Comparison of ENCODE assay signal across 8 mouse cellular contexts in genomic region chr3:126363568-126364505, GRCm38 (mm10). TPM values are rescaled to one million over a fixed set of nuclear protein-coding genes. Genes with fewer than 3 reads are reported as not detected.
DNase-seq lines count a peak whose midpoint lies in the region; ATAC-seq and TF ChIP-seq lines count a peak whose summit lies in the region.

Gene Arsj, plus strand, starts transcription at chr3:126363684.

- no peak within 1 kb of the TSS for H3K27ac ChIP-seq in cortical plate, adult 2 months (ENCODE audit: insufficient read depth, low read length)
- H3K27ac ChIP-seq in hindbrain, embryonic 15.5 days (replicated peaks) = no peak within 1 kb of the TSS
- 0 out of 2 replicates have a peak within 1 kb of the TSS, but pooled peaks have one; percentile 8 for H3K27ac ChIP-seq in limb, embryonic 14.5 days (replicated peaks; ENCODE audit: low read depth, low read length)

- ATAC-seq in hindbrain, embryonic 15.5 days (ENCODE audit: low FRiP score, low read depth) = peak; percentile 89
- ATAC-seq in limb, embryonic 14.5 days (ENCODE audit: low FRiP score, low read depth) = peak; percentile 77
- ATAC-seq in erythroblast, adult 5-6 weeks (replicated peaks; ENCODE audit: low FRiP score, poor library complexity, severe bottlenecking) = no peak

- peak within 1 kb of the TSS; percentile 18 for H3K9ac ChIP-seq in hindbrain, embryonic 15.5 days
- H3K9ac ChIP-seq in limb, embryonic 14.5 days (ENCODE audit: low read depth, low read length, severe bottlenecking) = peak within 1 kb of the TSS; percentile 77

- 0 out of 2 replicates have a peak, but pooled peaks cover 2% of the 10 kb centered on the region for H3K4me1 ChIP-seq in cortical plate, adult 2 months (ENCODE audit: control insufficient read depth, insufficient read depth, low read length)
- peaks cover 9% of the 10 kb centered on the region for H3K4me1 ChIP-seq in hindbrain, embryonic 15.5 days (replicated peaks)
- H3K4me1 ChIP-seq in limb, embryonic 14.5 days (ENCODE audit: control insufficient read depth, insufficient read depth, low read length) = peaks cover 26% of the 10 kb centered on the region

- no peaks in the 10 kb centered on the region for H3K9me3 ChIP-seq in hindbrain, embryonic 15.5 days
- no peaks in the 10 kb centered on the region for H3K9me3 ChIP-seq in limb, embryonic 14.5 days (ENCODE audit: control insufficient read depth, low read length)

- WGBS in hindbrain, embryonic 15.5 days = 16% methylated on average over 41 of the region's 41 CpGs
- 13% methylated on average over 40 of the region's 41 CpGs for WGBS in limb, embryonic 14.5 days

- DNase-seq in adrenal gland, adult 8-10 months = peak; percentile 8
- DNase-seq in gastrocnemius, postnatal 14 days = peak; percentile 73
- DNase-seq in limb, embryonic 14.5 days (ENCODE audit: low spot score) = peak; percentile 49
- DNase-seq in testis, postnatal 10 days (ENCODE audit: low spot score) = peak; percentile 73

- H3K4me3 ChIP-seq in cortical plate, adult 2 months (ENCODE audit: insufficient read depth, low read length) = peak within 1 kb of the TSS; percentile 26
- peak within 1 kb of the TSS; percentile 42 for H3K4me3 ChIP-seq in hindbrain, embryonic 15.5 days
- peak within 1 kb of the TSS; percentile 50 for H3K4me3 ChIP-seq in limb, embryonic 14.5 days (replicated peaks; ENCODE audit: low read length)
- H3K4me3 ChIP-seq in myocyte = peak within 1 kb of the TSS; percentile 54

- no peaks in the 10 kb centered on the region for H3K36me3 ChIP-seq in hindbrain, embryonic 15.5 days
- no peaks in the 10 kb centered on the region for H3K36me3 ChIP-seq in limb, embryonic 14.5 days (ENCODE audit: control insufficient read depth, insufficient read depth, low read length)
- H3K36me3 ChIP-seq in myocyte (ENCODE audit: control insufficient read depth, insufficient read depth) = no peaks in the 10 kb centered on the region

- intact Hi-C loops in gastrocnemius, postnatal 14 days (cut with DNase I; ENCODE audit: low total_unique reads) = no loop called here

- H3K27me3 ChIP-seq in hindbrain, embryonic 15.5 days = peaks cover 4% of the 10 kb centered on the region; the same call in 1 of the 2 replicates
- no peaks in the 10 kb centered on the region; the same call in 1 of the 2 replicates for H3K27me3 ChIP-seq in limb, embryonic 14.5 days (ENCODE audit: control insufficient read depth, insufficient read depth, low read length)
- H3K27me3 ChIP-seq in myocyte (ENCODE audit: control insufficient read depth, insufficient read depth, insufficient read length) = no peaks in the 10 kb centered on the region

- TF ChIP-seq CTCF in cortical plate, adult 2 months (IDR thresholded peaks at IDR 0.05; ENCODE audit: extremely low read depth, insufficient read depth, low read length) = no peak

- H3K79me2 ChIP-seq in myocyte (ENCODE audit: control insufficient read depth, insufficient read depth) = no peaks in the 10 kb centered on the region

- H3ac ChIP-seq in myocyte (ENCODE audit: control insufficient read depth, insufficient read length) = peak within 1 kb of the TSS; percentile 15

- H3K4me2 ChIP-seq in hindbrain, embryonic 15.5 days = peak within 1 kb of the TSS; percentile 77
- H3K4me2 ChIP-seq in limb, embryonic 14.5 days (replicated peaks; ENCODE audit: low read depth, low read length, severe bottlenecking) = peak within 1 kb of the TSS; percentile 87
- H3K4me2 ChIP-seq in myocyte (ENCODE audit: low read depth) = peak within 1 kb of the TSS; percentile 73

- TF ChIP-seq POLR2A in cortical plate, adult 2 months (IDR thresholded peaks at IDR 0.05; ENCODE audit: extremely low read depth, insufficient read depth, low read length) = no peak
- TF ChIP-seq POLR2A in limb, embryonic 14.5 days (IDR thresholded peaks at IDR 0.05; ENCODE audit: borderline replicate concordance, extremely low read depth, insufficient read depth, insufficient read length) = no peak
- TF ChIP-seq POLR2A in myocyte (IDR thresholded peaks at IDR 0.05; ENCODE audit: insufficient read length, low read depth) = peak; percentile 64

TF ChIP-seq in myocyte, 11 proteins besides CTCF, POLR2A, EP300 and RAD21:
- no peak for TF ChIP-seq SRF (IDR thresholded peaks at IDR 0.05; ENCODE audit: control insufficient read depth, insufficient read length, low read depth)
- no peak for TF ChIP-seq E2F4 (IDR thresholded peaks at IDR 0.05; ENCODE audit: insufficient read depth)
- no peak for TF ChIP-seq REST (IDR thresholded peaks at IDR 0.05; ENCODE audit: insufficient read depth, insufficient read length)
- TF ChIP-seq MAX (IDR thresholded peaks at IDR 0.05; ENCODE audit: low read depth) = no peak
- TF ChIP-seq CEBPB (IDR thresholded peaks at IDR 0.05; ENCODE audit: insufficient read depth, poor library complexity, severe bottlenecking) = no peak
- no peak for TF ChIP-seq TCF12 (IDR thresholded peaks at IDR 0.05; ENCODE audit: insufficient read depth, poor library complexity, severe bottlenecking)
- peak in 2 of 3 experiments; percentile 84 to 87 for TF ChIP-seq MYOD1 (IDR thresholded peaks at IDR 0.05; ENCODE audit: control insufficient read depth in 1 of 3, insufficient read length in 2 of 3, low read depth in 2 of 3)
- peak; percentile 58 for TF ChIP-seq TCF3 (IDR thresholded peaks at IDR 0.05; ENCODE audit: insufficient read length, low read depth)
- TF ChIP-seq POLR2AphosphoS2 (IDR thresholded peaks at IDR 0.05; ENCODE audit: insufficient read length, low read depth) = peak; percentile 39
- peak; percentile 37 for TF ChIP-seq USF1 (IDR thresholded peaks at IDR 0.05; ENCODE audit: low read depth)
- TF ChIP-seq MYOG (IDR thresholded peaks at IDR 0.05; ENCODE audit: control insufficient read depth in 1 of 3, insufficient read depth in 1 of 3, insufficient read length in 2 of 3, low read depth in 2 of 3) = peak; percentile 53 to 93 (median 92)

RNA-seq across cellular contexts. Expression of gene Arsj, which starts in this region (rescaled TPM):
- under 1 TPM in 3 of 4 experiments, not detected in 1; 0.18 to 0.20 (median 0.19) TPM for total RNA-seq in adrenal gland, adult 8-10 months (2022)
- polyA plus RNA-seq in cortical plate, adult 2 months (2012; rRNA removed) = 0.86 and 1.1 TPM in 2 replicates
- total RNA-seq in gastrocnemius, postnatal 14 days (2021) = 1 to 10 TPM in 1 of 2 experiments, under 1 TPM in 1; 0.82 to 1.3 TPM
- polyA plus RNA-seq in hindbrain, embryonic 15.5 days (2015; fragmentation: Nextera tagmentation; extraction: Ambion mirVana) = 0.30 and 0.37 TPM in 2 replicates
- polyA plus RNA-seq in limb, embryonic 14.5 days (2012; rRNA removed) = 5.1 and 5.3 TPM in 2 replicates
- 6.4 and 6.5 TPM in 2 replicates for polyA plus RNA-seq in limb, embryonic 14.5 days (2014; fragmentation: Nextera tagmentation; extraction: Ambion mirVana)
- polyA plus RNA-seq in myocyte (2012; fragmentation: generic; extraction: Trizol) = 1.8 TPM
- total RNA-seq in erythroblast, adult 5-6 weeks (2015; ENCODE audit: low replicate concordance) = not detected in 2 replicates
- total RNA-seq in erythroblast, adult 5-6 weeks (2017; ENCODE audit: low replicate concordance) = not detected in 2 replicates

Comparison
In these comparisons a context has a peak if more than half of its experiments do, and no peak if none do; other contexts are left out.
1. Peak in DNase-seq in adrenal gland, adult 8-10 months; RNA of the gene not detected or under 1 TPM.
2. Peak in ATAC-seq, H3K4me3 ChIP-seq, H3K9ac ChIP-seq and H3K4me2 ChIP-seq in hindbrain, embryonic 15.5 days; RNA of the gene not detected or under 1 TPM.
3. DNase-seq: peak in every context shown above with its lines; median percentile 73 in gastrocnemius, postnatal 14 days; 73 in testis, postnatal 10 days; 49 in limb, embryonic 14.5 days; 8 in adrenal gland, adult 8-10 months.